Mouse (Mus musculus): Measurements from ENCODE around the gene Casp9. TPM values are rescaled to one million over a fixed set of nuclear protein-coding genes. Genes with fewer than 3 reads are reported as not detected.

Casp9 gene
- polyA plus RNA-seq, 1 experiment from 2014 or later: 13.3 TPM

- peaks cover 61% of the 10 kb centered on the region for H3K36me3 ChIP-seq
- 86% methylated on average over 4 of the region's 4 CpGs for WGBS
- no peak for ATAC-seq (ENCODE audit: insufficient number of reproducible peaks, low FRiP score, low TSS enrichment, low read depth)
Observed at GRCm38 (mm10) chr4:141804105-141804504, 10.7 kb downstream of the Casp9 start.

GRCm38 (mm10) chr4:141805886-141806285 lies 12.5 kb downstream of the Casp9 start:
- peaks cover 79% of the 10 kb centered on the region for H3K36me3 ChIP-seq
- no peak overlapping the region for H3K4me3 ChIP-seq
- H3K9ac ChIP-seq: no peak overlapping the region
- no peaks in the 10 kb centered on the region for H3K4me1 ChIP-seq
- 95% methylated on average over 8 of the region's 8 CpGs for WGBS
- no peak for ATAC-seq (ENCODE audit: insufficient number of reproducible peaks, low FRiP score, low TSS enrichment, low read depth)
- no peak overlapping the region for H3K4me2 ChIP-seq
- H3K27me3 ChIP-seq: no peaks in the 10 kb centered on the region
- H3K27ac ChIP-seq: no peak overlapping the region
- no peaks in the 10 kb centered on the region for H3K9me3 ChIP-seq

More at GRCm38 (mm10) chr4:141804105-141804504, 10.7 kb downstream of the Casp9 start:
- no peak overlapping the region for H3K4me2 ChIP-seq
- no peak overlapping the region for H3K27ac ChIP-seq
- H3K9ac ChIP-seq: no peak overlapping the region
- H3K4me1 ChIP-seq: no peaks in the 10 kb centered on the region
- H3K27me3 ChIP-seq: no peaks in the 10 kb centered on the region
- no peak overlapping the region for H3K4me3 ChIP-seq
- H3K9me3 ChIP-seq: no peaks in the 10 kb centered on the region

GRCm38 (mm10) chr4:141809850-141810464 lies 16.5 kb downstream of the Casp9 start:
- H3K9me3 ChIP-seq: no peaks in the 10 kb centered on the region
- H3K36me3 ChIP-seq: peaks cover 98% of the 10 kb centered on the region
- no peak overlapping the region for H3K9ac ChIP-seq
- 79% methylated on average over 8 of the region's 8 CpGs for WGBS
- H3K4me3 ChIP-seq: no peak overlapping the region
- no peak overlapping the region for H3K4me2 ChIP-seq
- ATAC-seq (ENCODE audit: insufficient number of reproducible peaks, low FRiP score, low TSS enrichment, low read depth): no peak
- no peaks in the 10 kb centered on the region for H3K27me3 ChIP-seq
- no peaks in the 10 kb centered on the region for H3K4me1 ChIP-seq
- H3K27ac ChIP-seq: no peak overlapping the region

GRCm38 (mm10) chr4:141810975-141811374 lies 17.6 kb downstream of the Casp9 start:
- H3K27ac ChIP-seq: no peak overlapping the region
- H3K36me3 ChIP-seq: peaks cover 94% of the 10 kb centered on the region
- H3K4me3 ChIP-seq: no peak overlapping the region
- H3K4me1 ChIP-seq: no peaks in the 10 kb centered on the region
- H3K9me3 ChIP-seq: no peaks in the 10 kb centered on the region
- H3K9ac ChIP-seq: no peak overlapping the region
- no peaks in the 10 kb centered on the region for H3K27me3 ChIP-seq
- no peak for ATAC-seq (ENCODE audit: insufficient number of reproducible peaks, low FRiP score, low TSS enrichment, low read depth)
- H3K4me2 ChIP-seq: no peak overlapping the region
- WGBS: 96% methylated on average over 2 of the region's 2 CpGs

GRCm38 (mm10) chr4:141811375-141811774 lies 18.0 kb downstream of the Casp9 start:
- Histone ChIP-seq H3K27me3 (no peaks in the 10 kb centered on the region), H3K4me2 (no peak overlapping the region), H3K27ac (no peak overlapping the region), H3K4me1 (no peaks in the 10 kb centered on the region), H3K4me3 (no peak overlapping the region), H3K9me3 (no peaks in the 10 kb centered on the region), H3K9ac (no peak overlapping the region), H3K36me3 (peaks cover 92% of the 10 kb centered on the region)
- no peak for ATAC-seq (ENCODE audit: insufficient number of reproducible peaks, low FRiP score, low TSS enrichment, low read depth)
- WGBS: 94% methylated on average over 7 of the region's 7 CpGs

- Histone ChIP-seq H3K4me3 (no peak overlapping the region), H3K27me3 (no peaks in the 10 kb centered on the region), H3K4me1 (0 out of 2 replicates have a peak, but pooled peaks cover 6% of the 10 kb centered on the region), H3K4me2 (no peak overlapping the region), H3K36me3 (peaks cover 43% of the 10 kb centered on the region), H3K27ac (no peak overlapping the region), H3K9ac (no peak overlapping the region), H3K9me3 (no peaks in the 10 kb centered on the region)
- WGBS: 85% methylated on average over 7 of the region's 7 CpGs
- ATAC-seq (ENCODE audit: insufficient number of reproducible peaks, low FRiP score, low TSS enrichment, low read depth): no peak
Observed at GRCm38 (mm10) chr4:141816267-141816666, 22.9 kb downstream of the Casp9 start.

GRCm38 (mm10) chr4:141816776-141817655 lies 23.6 kb downstream of the Casp9 start:
- Histone ChIP-seq H3K9me3 (no peaks in the 10 kb centered on the region), H3K27ac (no peak overlapping the region), H3K27me3 (no peaks in the 10 kb centered on the region), H3K4me2 (no peak overlapping the region), H3K36me3 (peaks cover 36% of the 10 kb centered on the region), H3K9ac (no peak overlapping the region), H3K4me3 (no peak overlapping the region), H3K4me1 (0 out of 2 replicates have a peak, but pooled peaks cover 6% of the 10 kb centered on the region)
- WGBS: 72% methylated on average over 14 of the region's 14 CpGs
- no peak for ATAC-seq (ENCODE audit: insufficient number of reproducible peaks, low FRiP score, low TSS enrichment, low read depth)

- Histone ChIP-seq H3K9me3 (no peaks in the 10 kb centered on the region), H3K36me3 (peaks cover 29% of the 10 kb centered on the region), H3K27me3 (no peaks in the 10 kb centered on the region), H3K4me3 (no peak overlapping the region), H3K4me1 (0 out of 2 replicates have a peak, but pooled peaks cover 6% of the 10 kb centered on the region), H3K4me2 (no peak overlapping the region), H3K27ac (no peak overlapping the region), H3K9ac (no peak overlapping the region)
- WGBS: 75% methylated on average over 10 of the region's 10 CpGs
- no peak for ATAC-seq (ENCODE audit: insufficient number of reproducible peaks, low FRiP score, low TSS enrichment, low read depth)
Observed at GRCm38 (mm10) chr4:141817706-141818105, 24.3 kb downstream of the Casp9 start.

- ATAC-seq (ENCODE audit: insufficient number of reproducible peaks, low FRiP score, low TSS enrichment, low read depth): no peak
- Histone ChIP-seq H3K4me2 (no peak overlapping the region), H3K4me3 (no peak overlapping the region), H3K9me3 (no peaks in the 10 kb centered on the region), H3K4me1 (0 out of 2 replicates have a peak, but pooled peaks cover 6% of the 10 kb centered on the region), H3K27me3 (no peaks in the 10 kb centered on the region), H3K27ac (no peak overlapping the region), H3K9ac (no peak overlapping the region), H3K36me3 (peaks cover 17% of the 10 kb centered on the region)
- WGBS: 83% methylated on average over 13 of the region's 13 CpGs
Observed at GRCm38 (mm10) chr4:141818861-141819260, 25.4 kb downstream of the Casp9 start.

GRCm38 (mm10) chr4:141819316-141819715 lies 25.9 kb downstream of the Casp9 start:
- Histone ChIP-seq H3K4me3 (no peak overlapping the region), H3K27me3 (no peaks in the 10 kb centered on the region), H3K36me3 (peaks cover 15% of the 10 kb centered on the region; the same call in 1 of the 2 replicates), H3K9ac (no peak overlapping the region), H3K4me1 (0 out of 2 replicates have a peak, but pooled peaks cover 6% of the 10 kb centered on the region), H3K27ac (no peak overlapping the region), H3K9me3 (no peaks in the 10 kb centered on the region), H3K4me2 (no peak overlapping the region)
- ATAC-seq (ENCODE audit: insufficient number of reproducible peaks, low FRiP score, low TSS enrichment, low read depth): no peak
- WGBS: 90% methylated on average over 7 of the region's 7 CpGs

GRCm38 (mm10) chr4:141821178-141821577 lies 27.8 kb downstream of the Casp9 start:
- 0 out of 2 replicates have a peak, but pooled peaks cover under 1% of the 10 kb centered on the region for H3K36me3 ChIP-seq
- no peak overlapping the region for H3K27ac ChIP-seq
- 58% methylated on average over 3 of the region's 3 CpGs for WGBS
- H3K4me1 ChIP-seq: 0 out of 2 replicates have a peak, but pooled peaks cover 6% of the 10 kb centered on the region
- H3K4me2 ChIP-seq: no peak overlapping the region
- no peaks in the 10 kb centered on the region for H3K9me3 ChIP-seq
- H3K4me3 ChIP-seq: no peak overlapping the region
- ATAC-seq (ENCODE audit: insufficient number of reproducible peaks, low FRiP score, low TSS enrichment, low read depth): no peak
- H3K9ac ChIP-seq: no peak overlapping the region
- no peaks in the 10 kb centered on the region for H3K27me3 ChIP-seq

- WGBS: 75% methylated on average over 10 of the region's 10 CpGs
- Histone ChIP-seq H3K27me3 (no peaks in the 10 kb centered on the region), H3K36me3 (no peaks in the 10 kb centered on the region), H3K27ac (no peak overlapping the region), H3K9me3 (no peaks in the 10 kb centered on the region), H3K4me2 (no peak overlapping the region), H3K4me3 (no peak overlapping the region), H3K9ac (no peak overlapping the region), H3K4me1 (0 out of 2 replicates have a peak, but pooled peaks cover 2% of the 10 kb centered on the region)
- ATAC-seq (ENCODE audit: insufficient number of reproducible peaks, low FRiP score, low TSS enrichment, low read depth): no peak
Observed at GRCm38 (mm10) chr4:141822089-141822488, 28.7 kb downstream of the Casp9 start.

Measured in limb, embryonic 15.5 days (tissue).